Mouse (Mus musculus) kidney, postnatal 14 days (tissue): ENCODE data around the gene Lhx3.

Experiments
- DNase-seq: peaks from one replicate; pipeline ENCODE4 v3.0.0; 2022; ENCODE audit warnings: mixed read lengths

Lhx3 gene

GRCm38 (mm10) chr2:26201926-26202848, 5.9 kb downstream of the Lhx3 start:
- no peak for DNase-seq

GRCm38 (mm10) chr2:26198488-26198887, 9.6 kb downstream of the Lhx3 start:
- no peak for DNase-seq

- no peak for DNase-seq
Measured at GRCm38 (mm10) chr2:26194552-26195339, 13.3 kb downstream of the Lhx3 start.

GRCm38 (mm10) chr2:26188517-26188916, 19.6 kb downstream of the Lhx3 start:
- peak; percentile 25 for DNase-seq

- DNase-seq = no peak
Measured at GRCm38 (mm10) chr2:26184352-26184751, 23.7 kb downstream of the Lhx3 start.

- DNase-seq = peak; percentile 44
Measured at GRCm38 (mm10) chr2:26182646-26183045, 25.4 kb downstream of the Lhx3 start.

GRCm38 (mm10) chr2:26177189-26177588, 30.9 kb downstream of the Lhx3 start:
- DNase-seq = no peak

GRCm38 (mm10) chr2:26176731-26177130, 31.4 kb downstream of the Lhx3 start:
- DNase-seq = no peak

- DNase-seq = no peak
Measured at GRCm38 (mm10) chr2:26175191-26175590, 32.9 kb downstream of the Lhx3 start.

- DNase-seq = no peak
Measured at GRCm38 (mm10) chr2:26172166-26172565, 35.9 kb downstream of the Lhx3 start.

GRCm38 (mm10) chr2:26170376-26170775, 37.7 kb downstream of the Lhx3 start:
- DNase-seq = no peak

GRCm38 (mm10) chr2:26168843-26169579, 39.1 kb downstream of the Lhx3 start:
- DNase-seq = no peak

- no peak for DNase-seq
Measured at GRCm38 (mm10) chr2:26166890-26167289, 41.2 kb downstream of the Lhx3 start.

- no peak for DNase-seq
Measured at GRCm38 (mm10) chr2:26158064-26158463, 50.0 kb downstream of the Lhx3 start.

- no peak for DNase-seq
Measured at GRCm38 (mm10) chr2:26156191-26156977, 51.7 kb downstream of the Lhx3 start.

- no peak for DNase-seq
Measured at GRCm38 (mm10) chr2:26155737-26156136, 52.4 kb downstream of the Lhx3 start.

GRCm38 (mm10) chr2:26154586-26154985, 53.5 kb downstream of the Lhx3 start:
- no peak for DNase-seq

- peak; percentile 45 for DNase-seq
Measured at GRCm38 (mm10) chr2:26153909-26154340, 54.2 kb downstream of the Lhx3 start.

- no peak for DNase-seq
Measured at GRCm38 (mm10) chr2:26153295-26153694, 54.8 kb downstream of the Lhx3 start.
